Mouse (Mus musculus) central nervous system, embryonic 11.5 days (tissue): ENCODE data around the gene Acyp1. TPM values are rescaled to one million over a fixed set of nuclear protein-coding genes. Genes with fewer than 3 reads are reported as not detected.

Experiments used
- polyA plus RNA-seq: library from polyadenylated mRNA; depleted of rRNA; stranded (reverse); fragments of >200 nt; gene quantifications from 2 replicates; pipeline ENCODE4 v1.2.3, GENCODE M21; 2012; rRNA removed

Gene Acyp1
- 37.9 and 50.2 TPM in 2 replicates for polyA plus RNA-seq

GRCm38 (mm10) chr12:85287809-85288485 lies at the start of gene Acyp1:
Gene Acyp1 (minus strand): TSS chr12:85288438.

GRCm38 (mm10) chr12:85288486-85289156 lies 383 bp upstream of the Acyp1 start, which contains the start of gene Zc2hc1c:
Gene Zc2hc1c (plus strand): TSS chr12:85288591.

GRCm38 (mm10) chr12:85270319-85270718 lies 17.9 kb downstream of the Acyp1 start, which contains the start of gene Mlh3:
Gene Mlh3 (minus strand): TSS chr12:85270599.

Other genes starting within 250 kb of the Acyp1 start
- 1.7 and 2.0 TPM in 2 replicates for gene Prox2, start 177.7 kb downstream of the Acyp1 start, polyA plus RNA-seq
- gene Dlst, start 177.6 kb downstream of the Acyp1 start, polyA plus RNA-seq, result 161 and 182 TPM in 2 replicates
- gene Rps6kl1, start 137.2 kb downstream of the Acyp1 start, polyA plus RNA-seq, result 2.7 and 3.4 TPM in 2 replicates
- gene Pgf, start 110.6 kb downstream of the Acyp1 start, polyA plus RNA-seq, result 3.4 and 6.9 TPM in 2 replicates
- gene Eif2b2, start 69.0 kb downstream of the Acyp1 start, polyA plus RNA-seq, result 118 and 258 TPM in 2 replicates
- gene Mlh3, start 17.8 kb downstream of the Acyp1 start, polyA plus RNA-seq, result 8.0 and 9.5 TPM in 2 replicates
- gene Zc2hc1c, start 153 bp upstream of the Acyp1 start, polyA plus RNA-seq, result 0.49 and 0.53 TPM in 2 replicates
- gene Nek9, start 50.9 kb upstream of the Acyp1 start, polyA plus RNA-seq, result 34.8 and 43.5 TPM in 2 replicates
- gene Tmed10, start 86.4 kb upstream of the Acyp1 start, polyA plus RNA-seq, result 119 and 147 TPM in 2 replicates
- 0.76 and 1.7 TPM in 2 replicates for gene Fos, start 185.5 kb upstream of the Acyp1 start, polyA plus RNA-seq